ENCODE assay signal across 7 mouse cellular contexts in genomic region chr4:62737983-62738695, GRCm38 (mm10).
DNase-seq lines count a peak whose midpoint lies in the region; ATAC-seq and TF ChIP-seq lines count a peak whose summit lies in the region.

No protein-coding gene starts in this region.

- H3K27ac ChIP-seq in midbrain, embryonic 10.5 days (replicated peaks), result peak overlapping the region; percentile 42; the same call in 1 of the 2 replicates
- no peak overlapping the region for H3K27ac ChIP-seq in midbrain, embryonic 11.5 days (ENCODE audit: low read depth, low read length)
- no peak overlapping the region for H3K27ac ChIP-seq in forebrain, embryonic 15.5 days (replicated peaks)
- H3K27ac ChIP-seq in midbrain, postnatal 0 days (ENCODE audit: low read depth, low read length), result no peak overlapping the region

- H3K4me2 ChIP-seq in midbrain, embryonic 11.5 days, result no peak overlapping the region
- no peak overlapping the region for H3K4me2 ChIP-seq in forebrain, embryonic 15.5 days (replicated peaks)
- no peak overlapping the region for H3K4me2 ChIP-seq in midbrain, postnatal 0 days (ENCODE audit: low read depth, low read length, poor library complexity, severe bottlenecking)

- H3K27me3 ChIP-seq in midbrain, embryonic 10.5 days (ENCODE audit: low read depth, poor library complexity, severe bottlenecking), result no peaks in the 10 kb centered on the region
- H3K27me3 ChIP-seq in midbrain, embryonic 11.5 days (ENCODE audit: control insufficient read depth, insufficient read depth, low read length), result no peaks in the 10 kb centered on the region
- no peaks in the 10 kb centered on the region for H3K27me3 ChIP-seq in forebrain, embryonic 15.5 days
- H3K27me3 ChIP-seq in midbrain, postnatal 0 days (ENCODE audit: insufficient read depth, low read length), result no peaks in the 10 kb centered on the region

- ATAC-seq in midbrain, embryonic 11.5 days (ENCODE audit: low FRiP score), result no peak
- ATAC-seq in forebrain, embryonic 15.5 days (replicated peaks), result peak; percentile 31; the same call in 1 of the 2 replicates
- ATAC-seq in midbrain, postnatal 0 days (ENCODE audit: low FRiP score), result no peak

- H3K4me1 ChIP-seq in midbrain, embryonic 10.5 days, result peaks cover 53% of the 10 kb centered on the region
- H3K4me1 ChIP-seq in midbrain, embryonic 11.5 days (ENCODE audit: control insufficient read depth, insufficient read depth, low read length), result peaks cover 6% of the 10 kb centered on the region
- peaks cover 9% of the 10 kb centered on the region; the same call in 1 of the 2 replicates for H3K4me1 ChIP-seq in forebrain, embryonic 15.5 days
- H3K4me1 ChIP-seq in midbrain, postnatal 0 days (ENCODE audit: insufficient read depth, low read length), result no peaks in the 10 kb centered on the region

- no peaks in the 10 kb centered on the region; the same call in 1 of the 2 replicates for H3K9me3 ChIP-seq in midbrain, embryonic 10.5 days (replicated peaks)
- no peaks in the 10 kb centered on the region for H3K9me3 ChIP-seq in midbrain, embryonic 11.5 days (ENCODE audit: control insufficient read depth, low read length)
- no peaks in the 10 kb centered on the region for H3K9me3 ChIP-seq in forebrain, embryonic 15.5 days
- H3K9me3 ChIP-seq in midbrain, postnatal 0 days (ENCODE audit: low read length), result no peaks in the 10 kb centered on the region

- H3K9ac ChIP-seq in midbrain, embryonic 11.5 days (ENCODE audit: low read length), result no peak overlapping the region
- H3K9ac ChIP-seq in forebrain, embryonic 15.5 days (replicated peaks), result no peak overlapping the region
- no peak overlapping the region for H3K9ac ChIP-seq in midbrain, postnatal 0 days (replicated peaks; ENCODE audit: low read length, poor library complexity, severe bottlenecking)

- DNase-seq in midbrain, embryonic 10.5 days (ENCODE audit: low spot score), result no peak
- DNase-seq in midbrain, embryonic 11.5 days (ENCODE audit: low spot score, missing footprints), result no peak
- DNase-seq in adrenal gland, postnatal 25 days, result peak; percentile 75
- DNase-seq in kidney, postnatal 10 days, result peak; percentile 88
- DNase-seq in midbrain, postnatal 0 days (ENCODE audit: low spot score), result peak; percentile 20
- DNase-seq in thymus, adult 18-20 months, result no peak

- no peaks in the 10 kb centered on the region for H3K36me3 ChIP-seq in midbrain, embryonic 10.5 days
- no peaks in the 10 kb centered on the region for H3K36me3 ChIP-seq in midbrain, embryonic 11.5 days (ENCODE audit: control insufficient read depth, insufficient read depth, low read length)
- H3K36me3 ChIP-seq in forebrain, embryonic 15.5 days, result no peaks in the 10 kb centered on the region
- no peaks in the 10 kb centered on the region for H3K36me3 ChIP-seq in midbrain, postnatal 0 days (ENCODE audit: insufficient read depth, low read length)

- no peak overlapping the region for H3K4me3 ChIP-seq in midbrain, embryonic 10.5 days
- H3K4me3 ChIP-seq in midbrain, embryonic 11.5 days (ENCODE audit: low read depth, low read length), result no peak overlapping the region
- no peak overlapping the region for H3K4me3 ChIP-seq in forebrain, embryonic 15.5 days
- H3K4me3 ChIP-seq in midbrain, postnatal 0 days (ENCODE audit: low read depth, low read length), result no peak overlapping the region

- no peak for TF ChIP-seq CTCF in midbrain, postnatal 0 days (IDR thresholded peaks at IDR 0.05)

- 84% methylated on average over 9 of the region's 9 CpGs for WGBS in midbrain, embryonic 10.5 days
- WGBS in midbrain, embryonic 11.5 days, result 74% methylated on average over 9 of the region's 9 CpGs
- WGBS in forebrain, embryonic 15.5 days, result 67% methylated on average over 9 of the region's 9 CpGs
- WGBS in midbrain, postnatal 0 days, result 76% methylated on average over 9 of the region's 9 CpGs

Comparison
In these comparisons a context has a peak if more than half of its experiments do, and no peak if none do; other contexts are left out.
1. DNase-seq: peak in adrenal gland, postnatal 25 days (single experiment), kidney, postnatal 10 days (single experiment) and midbrain, postnatal 0 days (single experiment); none in midbrain, embryonic 10.5 days (single experiment), midbrain, embryonic 11.5 days (single experiment) and thymus, adult 18-20 months (0 of 2).